Mouse (Mus musculus) MEL (cell line): ENCODE results near the gene Mpzl3. TPM values are rescaled to one million over a fixed set of nuclear protein-coding genes. Genes with fewer than 3 reads are reported as not detected.

Experiments used
- DNase-seq: peaks from one replicate; pipeline ENCODE4 v3.0.0; 2011; ENCODE audit warnings: low read depth, low spot score
- H3K27ac ChIP-seq: 2 replicates; pipeline ENCODE4 v1.5.1; 2012; ENCODE audit warnings: low read depth, mild to moderate bottlenecking, control low read depth, low read length, moderate library complexity; ENCODE audit not compliant: control insufficient read depth
- H3K27me3 ChIP-seq, 2 experiments: fragments of 150-350 bp in 1 of 2; sonication (generic) in 1 of 2; 2 replicates each; pipeline ENCODE4 v1.6.1; 2012; ENCODE audit warnings: low read length in 2 of 2, mild to moderate bottlenecking in 2 of 2, improper control_type of control experiment in 1 of 2, moderate library complexity in 1 of 2; ENCODE audit not compliant: insufficient read depth in 2 of 2, control insufficient read depth in 1 of 2
- H3K36me3 ChIP-seq, 2 experiments: 2 replicates each; pipeline ENCODE4 v1.6.1; 2012 to 2014; ENCODE audit warnings: low read length in 2 of 2, improper control_type of control experiment in 1 of 2, inconsistent platforms in 1 of 2, mild to moderate bottlenecking in 1 of 2; ENCODE audit not compliant: insufficient read depth in 2 of 2, control insufficient read depth in 1 of 2
- H3K4me1 ChIP-seq, 2 experiments: fragments of 150-350 bp in 1 of 2; sonication (generic) in 1 of 2; 2 replicates each; pipeline ENCODE4 v1.6.1; 2012; ENCODE audit warnings: low read length in 2 of 2, improper control_type of control experiment in 1 of 2, mild to moderate bottlenecking in 1 of 2; ENCODE audit not compliant: insufficient read depth in 2 of 2, control insufficient read depth in 1 of 2
- H3K4me3 ChIP-seq, 2 experiments: fragments of 150-350 bp in 1 of 2; sonication (generic) in 1 of 2; 2 replicates each; pipeline ENCODE4 v1.5.1; 2012; ENCODE audit warnings: low read depth in 2 of 2, low read length in 2 of 2, mild to moderate bottlenecking in 2 of 2, moderate library complexity in 2 of 2, control low read depth in 1 of 2, improper control_type of control experiment in 1 of 2; ENCODE audit not compliant: control insufficient read depth in 1 of 2, insufficient read depth in 1 of 2
- H3K79me2 ChIP-seq: 2 replicates; pipeline ENCODE4 v1.6.1; 2012; ENCODE audit warnings: mild to moderate bottlenecking, low read length, moderate library complexity; ENCODE audit not compliant: control insufficient read depth, poor library complexity, insufficient read depth
- H3K9ac ChIP-seq: 2 replicates; pipeline ENCODE4 v1.6.1; 2012; ENCODE audit warnings: low read depth, mild to moderate bottlenecking, control low read depth, low read length, moderate library complexity; ENCODE audit not compliant: control insufficient read depth, poor library complexity, severe bottlenecking
- H3K9me3 ChIP-seq: fragments of 150-350 bp; sonication (generic); replicated peaks from 2 replicates; pipeline ENCODE4 v1.6.1; 2012; ENCODE audit warnings: mild to moderate bottlenecking, low read length, improper control_type of control experiment, moderate library complexity; ENCODE audit not compliant: insufficient read depth
- BHLHE40 ChIP-seq: IDR thresholded peaks from 2 replicates; pipeline ENCODE4 v1.6.1; 2012; ENCODE audit warnings: low read depth, mild to moderate bottlenecking, inconsistent platforms, low read length, improper control_type of control experiment, borderline replicate concordance
- CHD2 ChIP-seq: IDR thresholded peaks from 2 replicates; pipeline ENCODE4 v1.6.1; 2011; ENCODE audit warnings: low read length, improper control_type of control experiment
- CTCF ChIP-seq, 3 experiments: IDR thresholded peaks in 2 of 3; conservative IDR thresholded peaks in 1 of 3; 2 replicates each; pipeline ENCODE4 v1.5.1; 2011 to 2012; ENCODE audit warnings: low read length in 3 of 3, low read depth in 2 of 3, mild to moderate bottlenecking in 2 of 3, improper control_type of control experiment in 1 of 3, inconsistent platforms in 1 of 3, mixed read lengths in 1 of 3, moderate library complexity in 1 of 3; ENCODE audit not compliant: control insufficient read depth in 1 of 3, insufficient read depth in 1 of 3, poor library complexity in 1 of 3, severe bottlenecking in 1 of 3
- E2F4 ChIP-seq: IDR thresholded peaks from 2 replicates; pipeline ENCODE4 v1.6.1; 2011; ENCODE audit warnings: low read depth, low read length, improper control_type of control experiment, borderline replicate concordance
- ELF1 ChIP-seq: IDR thresholded peaks from 2 replicates; pipeline ENCODE4 v1.6.1; 2014; ENCODE audit warnings: low read depth, mild to moderate bottlenecking, inconsistent platforms, low read length, improper control_type of control experiment, moderate library complexity
- EP300 ChIP-seq, 2 experiments: IDR thresholded peaks; 2 replicates each; pipeline ENCODE4 v1.6.1; 2011; ENCODE audit warnings: improper control_type of control experiment in 2 of 2, low read length in 2 of 2, low read depth in 1 of 2, mild to moderate bottlenecking in 1 of 2
- ETS1 ChIP-seq: IDR thresholded peaks from 2 replicates; pipeline ENCODE4 v1.6.1; 2012; ENCODE audit warnings: low read depth, mild to moderate bottlenecking, inconsistent platforms, low read length, improper control_type of control experiment, moderate library complexity
- GABPA ChIP-seq: IDR thresholded peaks from 2 replicates; pipeline ENCODE4 v1.6.1; 2012; ENCODE audit warnings: low read depth, mild to moderate bottlenecking, inconsistent platforms, low read length, improper control_type of control experiment, moderate library complexity
- GATA1 ChIP-seq: IDR thresholded peaks from 2 replicates; pipeline ENCODE4 v1.6.1; 2011; ENCODE audit warnings: low read depth, low read length, improper control_type of control experiment
- HCFC1 ChIP-seq: IDR thresholded peaks from 2 replicates; pipeline ENCODE4 v1.6.1; 2012; ENCODE audit warnings: low read depth, mild to moderate bottlenecking, inconsistent platforms, low read length, improper control_type of control experiment, moderate library complexity
- KAT2A ChIP-seq: conservative IDR thresholded peaks from 2 replicates; pipeline ENCODE4 v1.6.1; 2012; ENCODE audit warnings: low read depth, low read length, improper control_type of control experiment, inconsistent platforms
- MAFK ChIP-seq: IDR thresholded peaks from 2 replicates; pipeline ENCODE4 v1.6.1; 2011; ENCODE audit warnings: low read depth, mild to moderate bottlenecking, low read length, improper control_type of control experiment, borderline replicate concordance
- MAX ChIP-seq: IDR thresholded peaks from 2 replicates; pipeline ENCODE4 v1.6.1; 2011; ENCODE audit warnings: low read length, improper control_type of control experiment
- MAZ ChIP-seq: IDR thresholded peaks from 2 replicates; pipeline ENCODE4 v1.6.1; 2012; ENCODE audit warnings: low read depth, mild to moderate bottlenecking, inconsistent platforms, low read length, improper control_type of control experiment
- MYC ChIP-seq: IDR thresholded peaks from 2 replicates; pipeline ENCODE4 v1.6.1; 2011; ENCODE audit warnings: low read depth, mild to moderate bottlenecking, low read length, improper control_type of control experiment, moderate library complexity
- POLR2A ChIP-seq, 2 experiments: IDR thresholded peaks; 2 replicates each; pipeline ENCODE4 v1.6.1; 2011 to 2012; ENCODE audit warnings: low read length in 2 of 2, mild to moderate bottlenecking in 2 of 2, control low read depth in 1 of 2, improper control_type of control experiment in 1 of 2, low read depth in 1 of 2, moderate library complexity in 1 of 2; ENCODE audit not compliant: control insufficient read depth in 1 of 2, insufficient read depth in 1 of 2, poor library complexity in 1 of 2
- POLR2AphosphoS2 ChIP-seq: IDR thresholded peaks from 2 replicates; pipeline ENCODE4 v1.6.1; 2011; ENCODE audit warnings: low read length, improper control_type of control experiment
- POLR2AphosphoS5 ChIP-seq: IDR thresholded peaks from 2 replicates; pipeline ENCODE4 v1.6.1; 2012; ENCODE audit warnings: low read depth, borderline replicate concordance, mild to moderate bottlenecking, inconsistent platforms, low read length, moderate library complexity, mixed read lengths
- RAD21 ChIP-seq: IDR thresholded peaks from 2 replicates; pipeline ENCODE4 v1.6.1; 2011; ENCODE audit warnings: mild to moderate bottlenecking, low read depth, low read length, improper control_type of control experiment
- RCOR1 ChIP-seq: IDR thresholded peaks from 2 replicates; pipeline ENCODE4 v1.6.1; 2012; ENCODE audit warnings: low read depth, mild to moderate bottlenecking, inconsistent platforms, low read length, improper control_type of control experiment
- SIN3A ChIP-seq: IDR thresholded peaks from 2 replicates; pipeline ENCODE4 v1.6.1; 2012; ENCODE audit warnings: low read length, improper control_type of control experiment, inconsistent platforms
- TBP ChIP-seq: IDR thresholded peaks from 2 replicates; pipeline ENCODE4 v1.8.0; 2011; ENCODE audit warnings: low read depth, low read length, improper control_type of control experiment
- UBTF ChIP-seq: IDR thresholded peaks from 2 replicates; pipeline ENCODE4 v1.6.1; 2012; ENCODE audit warnings: low read depth, mild to moderate bottlenecking, inconsistent platforms, low read length, improper control_type of control experiment, moderate library complexity, borderline replicate concordance; ENCODE audit not compliant: insufficient read depth
- ZKSCAN1 ChIP-seq: IDR thresholded peaks from 2 replicates; pipeline ENCODE4 v1.6.1; 2012; ENCODE audit warnings: low read depth, mild to moderate bottlenecking, inconsistent platforms, low read length, improper control_type of control experiment, moderate library complexity
- ZNF384 ChIP-seq: IDR thresholded peaks from 2 replicates; pipeline ENCODE4 v1.6.1; 2012; ENCODE audit warnings: low read depth, mild to moderate bottlenecking, inconsistent platforms, low read length, improper control_type of control experiment
- polyA plus RNA-seq, 2 experiments: library from polyadenylated mRNA; stranded (reverse) in 1 of 2; unstranded in 1 of 2; fragments of >175 nt in 1 of 2; fragments of >200 nt in 1 of 2; gene quantifications; 2 replicates each; pipeline versions ENCODE4 v1.2.1 to v1.2.4; 2012; ENCODE audit warnings: low replicate concordance in 2 of 2, low read depth in 1 of 2; ENCODE audit not compliant: insufficient read length in 2 of 2, insufficient read depth in 1 of 2, missing spikeins in 1 of 2
- total RNA-seq: library from RNA; depleted of rRNA; stranded (reverse); fragments of 300-350 nt; gene quantifications from 2 replicates; pipeline ENCODE4 v1.2.3, GENCODE M21; 2012

Mpzl3 gene
- total and polyA plus RNA-seq, 3 experiments = not detected

DNA sequence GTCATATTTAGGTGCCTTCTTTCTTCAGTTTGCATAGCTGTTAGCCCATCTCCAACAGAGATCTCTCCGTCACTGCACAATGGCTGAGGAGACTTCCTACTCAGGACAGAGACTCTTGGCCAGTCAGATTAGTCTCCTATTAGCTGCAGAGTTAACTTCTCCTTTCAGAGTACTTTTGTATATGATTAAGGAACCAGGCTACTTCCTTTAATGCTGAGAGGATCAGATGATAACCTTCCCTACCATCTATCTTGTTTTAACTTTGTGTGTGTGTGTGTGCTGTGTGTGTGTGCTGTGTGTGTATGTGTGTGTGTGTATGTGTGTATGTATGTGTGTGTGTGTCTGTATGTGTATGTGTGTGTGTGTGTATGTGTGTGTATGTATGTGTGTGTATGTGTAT is 5.3 kb upstream of the Mpzl3 start:
- Histone ChIP-seq H3K4me1 (peaks cover 14 to 23% of the 10 kb centered on the region in 2 experiments), H3K4me3 (no peak overlapping the region), H3K9ac (no peak overlapping the region), H3K27ac (peak overlapping the region; percentile 59), H3K79me2 (no peaks in the 10 kb centered on the region), H3K36me3 (peaks cover 0 to 15% of the 10 kb centered on the region in 2 experiments; a peak in 2 of 4 replicates), H3K9me3 (no peaks in the 10 kb centered on the region), H3K27me3 (peaks cover 0 to 20% of the 10 kb centered on the region in 2 experiments; a peak in 3 of 4 replicates)
- peak; percentile 83 for DNase-seq
- TF ChIP-seq ZKSCAN1 (no peak), MAX (0 out of 2 replicates have a peak, but pooled peaks have one; percentile 24), MAFK (no peak), RAD21 (no peak), CTCF (IDR thresholded peaks at IDR 0.05 in 2 of 3, conservative IDR thresholded peaks at IDR 0.05 in 1 of 3; ENCODE audit: control insufficient read depth in 1 of 3, insufficient read depth in 1 of 3, low read depth in 2 of 3, low read length in 3 of 3, poor library complexity in 1 of 3, severe bottlenecking in 1 of 3) (no peak), POLR2AphosphoS5 (no peak), GATA1 (peak; percentile 73), POLR2AphosphoS2 (no peak), TBP (0 out of 2 replicates have a peak, but pooled peaks have one; percentile 16), RCOR1 (peak; percentile 44), CHD2 (no peak), UBTF (no peak), MAZ (no peak), SIN3A (peak; percentile 19; the same call in 1 of the 2 replicates), ELF1 (peak; percentile 57; the same call in 1 of the 2 replicates), E2F4 (no peak), EP300 (IDR thresholded peaks at IDR 0.05; ENCODE audit: low read depth in 1 of 2, low read length in 2 of 2) (peak; percentile 66 to 84), HCFC1 (0 out of 2 replicates have a peak, but pooled peaks have one; percentile 12), ETS1 (peak; percentile 51; the same call in 1 of the 2 replicates), KAT2A (0 out of 2 replicates have a peak, but pooled peaks have one; percentile 19), BHLHE40 (0 out of 2 replicates have a peak, but pooled peaks have one; percentile 23)

DNA sequence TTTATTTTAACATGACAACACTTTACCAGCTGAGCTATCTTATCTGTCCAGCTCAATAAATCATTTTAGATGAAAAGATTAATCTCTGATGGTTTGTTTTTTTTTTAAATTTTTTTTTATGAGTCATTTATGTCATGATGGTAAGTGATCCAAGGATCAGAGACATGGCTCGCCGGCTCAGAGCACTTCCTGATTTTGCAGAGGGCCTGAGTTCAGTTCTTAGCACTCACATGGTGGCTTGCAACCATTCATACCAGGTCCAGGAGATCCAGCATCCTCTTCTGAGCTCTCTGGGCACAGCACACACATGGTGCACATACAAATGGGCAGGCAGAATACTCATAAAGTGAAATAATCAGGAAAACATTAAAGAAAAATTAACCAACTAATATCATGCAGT is 4.7 kb upstream of the Mpzl3 start:
- Histone ChIP-seq H3K36me3 (peaks cover 0 to 15% of the 10 kb centered on the region in 2 experiments; a peak in 2 of 4 replicates), H3K9me3 (no peaks in the 10 kb centered on the region), H3K79me2 (no peaks in the 10 kb centered on the region), H3K27ac (no peak overlapping the region), H3K4me1 (peaks cover 14 to 23% of the 10 kb centered on the region in 2 experiments), H3K27me3 (peaks cover 2 to 22% of the 10 kb centered on the region in 2 experiments), H3K9ac (no peak overlapping the region), H3K4me3 (no peak overlapping the region)
- peak; percentile 62 for DNase-seq
- TF ChIP-seq POLR2A (IDR thresholded peaks at IDR 0.05; ENCODE audit: control insufficient read depth in 1 of 2, insufficient read depth in 1 of 2, low read depth in 1 of 2, low read length in 2 of 2, poor library complexity in 1 of 2) (no peak), ETS1 (no peak), ELF1 (peak; percentile 37; the same call in 1 of the 2 replicates), GABPA (no peak), ZNF384 (peak; percentile 53; the same call in 1 of the 2 replicates), MYC (no peak)
